Comparison of ENCODE assay signal across 20 mouse cellular contexts in genomic region chr1:133650288-133651055, GRCm38 (mm10). TPM values are rescaled to one million over a fixed set of nuclear protein-coding genes. Genes with fewer than 3 reads are reported as not detected.
DNase-seq lines count a peak whose midpoint lies in the region; ATAC-seq and TF ChIP-seq lines count a peak whose summit lies in the region.
"Had no signal": no experiment of that assay in that cellular context is flagged by ENCODE, and none has a peak within 500 bp of the region (broad histone marks: within the 10 kb centered on the region; RNA-seq: fewer than 3 reads in every experiment).

No protein-coding gene starts in this region.

- H3K9ac ChIP-seq in intestine, postnatal 0 days (ENCODE audit: low read depth, low read length): no peak overlapping the region
- H3K9ac ChIP-seq in intestine, embryonic 16.5 days (ENCODE audit: low read depth, low read length): no peak overlapping the region
- H3K9ac ChIP-seq: embryonic facial prominence, embryonic 13.5 days; forebrain, embryonic 12.5 days; heart, embryonic 12.5 days; hindbrain, embryonic 14.5 days had no signal

- DNase-seq in CD4-positive, CD25-positive, alpha-beta regulatory T cell, adult 2 months (ENCODE audit: low read depth, low spot score): peak; percentile 33
- DNase-seq in R1 (ENCODE audit: low read depth, low spot score): peak; percentile 50
- no peak for DNase-seq in adrenal gland, adult 8-10 months
- DNase-seq in kidney, adult 2 months: no peak
- DNase-seq: adrenal gland, postnatal 10 days; cerebellum, adult 11 months; cerebellum, adult 9-10 months; cerebellum, postnatal 36 days; gastrocnemius, postnatal 10 days; heart, adult 2 months had no signal

- no peak for TF ChIP-seq POLR2A in kidney, adult 2 months (IDR thresholded peaks at IDR 0.05; ENCODE audit: low read depth, low read length)

- H3K36me3 ChIP-seq in intestine, postnatal 0 days (ENCODE audit: control insufficient read depth, insufficient read depth): peaks cover 46% of the 10 kb centered on the region
- H3K36me3 ChIP-seq in intestine, embryonic 16.5 days (ENCODE audit: control insufficient read depth, insufficient read depth, low read length): peaks cover 10% of the 10 kb centered on the region; the same call in 1 of the 2 replicates
- H3K36me3 ChIP-seq in kidney, adult 2 months (ENCODE audit: control insufficient read depth, insufficient read depth, low read length): no peaks in the 10 kb centered on the region; the same call in 1 of the 2 replicates

- H3K4me2 ChIP-seq in intestine, postnatal 0 days (replicated peaks; ENCODE audit: low read depth): no peak overlapping the region
- H3K4me2 ChIP-seq in intestine, embryonic 16.5 days (ENCODE audit: low read depth, low read length): no peak overlapping the region
- H3K4me2 ChIP-seq: embryonic facial prominence, embryonic 13.5 days; forebrain, embryonic 12.5 days; heart, embryonic 12.5 days; hindbrain, embryonic 14.5 days had no signal

- H3K4me3 ChIP-seq in intestine, postnatal 0 days (ENCODE audit: low read depth, low read length): no peak overlapping the region
- H3K4me3 ChIP-seq in intestine, embryonic 16.5 days (ENCODE audit: low read length): no peak overlapping the region
- no peak overlapping the region for H3K4me3 ChIP-seq in kidney, adult 2 months (ENCODE audit: insufficient read depth, low read depth, low read length)
- H3K4me3 ChIP-seq: embryonic facial prominence, embryonic 13.5 days; forebrain, embryonic 12.5 days; heart, adult 2 months; heart, embryonic 12.5 days; hindbrain, embryonic 10.5 days had no signal

- WGBS in intestine, postnatal 0 days: 92% methylated on average over 7 of the region's 7 CpGs
- 93% methylated on average over 7 of the region's 7 CpGs for WGBS in intestine, embryonic 16.5 days
- 92% methylated on average over 7 of the region's 7 CpGs for WGBS in kidney, adult 2 months

- no peaks in the 10 kb centered on the region for H3K4me1 ChIP-seq in intestine, postnatal 0 days (replicated peaks; ENCODE audit: control insufficient read depth, insufficient read depth, low read length)
- H3K4me1 ChIP-seq in intestine, embryonic 16.5 days (ENCODE audit: control insufficient read depth, insufficient read depth, low read length): 0 out of 2 replicates have a peak, but pooled peaks cover 2% of the 10 kb centered on the region
- H3K4me1 ChIP-seq in kidney, adult 2 months (ENCODE audit: control insufficient read depth, insufficient read depth, low read length): no peaks in the 10 kb centered on the region; the same call in 1 of the 2 replicates
- H3K4me1 ChIP-seq: embryonic facial prominence, embryonic 13.5 days; forebrain, embryonic 12.5 days; heart, embryonic 12.5 days; hindbrain, embryonic 10.5 days had no signal

- H3K9me3 ChIP-seq in intestine, postnatal 0 days (ENCODE audit: control insufficient read depth): no peaks in the 10 kb centered on the region
- no peaks in the 10 kb centered on the region for H3K9me3 ChIP-seq in intestine, embryonic 16.5 days (ENCODE audit: control insufficient read depth, low read length)
- H3K9me3 ChIP-seq: embryonic facial prominence, embryonic 13.5 days; forebrain, embryonic 12.5 days; heart, embryonic 12.5 days; hindbrain, embryonic 10.5 days had no signal

- peak overlapping the region; percentile 21; the same call in 1 of the 2 replicates for H3K27ac ChIP-seq in intestine, postnatal 0 days (ENCODE audit: low read depth, low read length)
- H3K27ac ChIP-seq in intestine, embryonic 16.5 days (ENCODE audit: low read length): no peak overlapping the region
- no peak overlapping the region for H3K27ac ChIP-seq in kidney, adult 2 months (ENCODE audit: insufficient read depth, low read depth, low read length)
- H3K27ac ChIP-seq: embryonic facial prominence, embryonic 13.5 days; forebrain, embryonic 12.5 days; heart, adult 2 months; hindbrain, embryonic 10.5 days; hindbrain, embryonic 14.5 days had no signal

- no peaks in the 10 kb centered on the region for H3K27me3 ChIP-seq in intestine, postnatal 0 days (replicated peaks; ENCODE audit: control insufficient read depth, insufficient read depth, low read length)
- H3K27me3 ChIP-seq in intestine, embryonic 16.5 days (replicated peaks; ENCODE audit: control insufficient read depth, insufficient read depth, low read length): no peaks in the 10 kb centered on the region
- H3K27me3 ChIP-seq in kidney, adult 2 months (replicated peaks; ENCODE audit: control insufficient read depth, insufficient read depth, low read length): no peaks in the 10 kb centered on the region
- H3K27me3 ChIP-seq: embryonic facial prominence, embryonic 13.5 days; forebrain, embryonic 12.5 days; heart, embryonic 12.5 days; Patski had no signal

- ATAC-seq in intestine, postnatal 0 days: no peak
- ATAC-seq in intestine, embryonic 16.5 days: no peak
- ATAC-seq: forebrain, embryonic 16.5 days; Patski had no signal

- TF ChIP-seq CTCF in intestine, postnatal 0 days (IDR thresholded peaks at IDR 0.05; ENCODE audit: low read depth): no peak
- no peak for TF ChIP-seq CTCF in kidney, adult 2 months (conservative IDR thresholded peaks at IDR 0.05; ENCODE audit: insufficient read depth, insufficient read length, low read depth, low read length)

RNA-seq across cellular contexts. Expression of gene Zbed6, which starts 10.2 kb away (rescaled TPM):
- polyA plus RNA-seq in intestine, postnatal 0 days (2015; fragmentation: Nextera tagmentation; extraction: Ambion mirVana): 0.90 and 0.93 TPM in 2 replicates
- not detected in 2 replicates for polyA plus RNA-seq in intestine, embryonic 16.5 days (2015; fragmentation: Nextera tagmentation; extraction: Ambion mirVana)
- total RNA-seq in adrenal gland, adult 8-10 months (2022): 10 to 100 TPM in 3 of 4 experiments, 1 to 10 TPM in 1; 8.8 to 25.1 (median 17.5) TPM
- polyA plus RNA-seq in kidney, adult 2 months (2012; rRNA removed): 2.2 and 2.5 TPM in 2 replicates
- polyA plus RNA-seq: embryonic facial prominence, embryonic 13.5 days; forebrain, embryonic 12.5 days; forebrain, embryonic 16.5 days; heart, embryonic 12.5 days; heart, embryonic 16.5 days; hindbrain, embryonic 10.5 days; hindbrain, embryonic 14.5 days had no signal

RNA-seq across cellular contexts. Expression of gene Gm38394, which starts 10.6 kb away (rescaled TPM):
- 1.9 and 2.5 TPM in 2 replicates for polyA plus RNA-seq in intestine, postnatal 0 days (2015; fragmentation: Nextera tagmentation; extraction: Ambion mirVana)
- 3.2 TPM in 2 replicates for polyA plus RNA-seq in intestine, embryonic 16.5 days (2015; fragmentation: Nextera tagmentation; extraction: Ambion mirVana)
- total RNA-seq in adrenal gland, adult 8-10 months (2022): 10 to 100 TPM; 23.4 to 37.3 (median 27.2) TPM
- polyA plus RNA-seq in kidney, adult 2 months (2012; rRNA removed): 2.1 and 2.2 TPM in 2 replicates

RNA-seq across cellular contexts. Expression of gene Lax1, which starts 39.4 kb away (rescaled TPM):
- polyA plus RNA-seq in intestine, postnatal 0 days (2015; fragmentation: Nextera tagmentation; extraction: Ambion mirVana): 0.38 and 0.47 TPM in 2 replicates
- polyA plus RNA-seq in intestine, embryonic 16.5 days (2015; fragmentation: Nextera tagmentation; extraction: Ambion mirVana): 0.44 and 0.66 TPM in 2 replicates
- total RNA-seq in adrenal gland, adult 8-10 months (2022): under 1 TPM in 3 of 4 experiments, not detected in 1; 0.45 to 0.65 (median 0.62) TPM
- 0.34 and 1.8 TPM in 2 replicates for polyA plus RNA-seq in kidney, adult 2 months (2012; rRNA removed)
- polyA plus RNA-seq: forebrain, embryonic 16.5 days; hindbrain, embryonic 10.5 days; hindbrain, embryonic 14.5 days had no signal

RNA-seq across cellular contexts. Expression of gene Snrpe, which starts 40.4 kb away (rescaled TPM):
- 348 and 361 TPM in 2 replicates for polyA plus RNA-seq in intestine, postnatal 0 days (2015; fragmentation: Nextera tagmentation; extraction: Ambion mirVana)
- polyA plus RNA-seq in intestine, embryonic 16.5 days (2015; fragmentation: Nextera tagmentation; extraction: Ambion mirVana): 451 and 495 TPM in 2 replicates
- 100 to 1,000 TPM in 2 of 4 experiments, 10 to 100 TPM in 2; 98.3 to 118 (median 103) TPM for total RNA-seq in adrenal gland, adult 8-10 months (2022)
- 29.2 and 48.6 TPM in 2 replicates for polyA plus RNA-seq in kidney, adult 2 months (2012; rRNA removed)

Comparison
In these comparisons a context has a peak if more than half of its experiments do, and no peak if none do; other contexts are left out.
1. DNase-seq: peak in CD4-positive, CD25-positive, alpha-beta regulatory T cell, adult 2 months (single experiment) and R1 (single experiment); none in adrenal gland, adult 8-10 months (single experiment) and kidney, adult 2 months (single experiment).